Mouse (Mus musculus) heart, postnatal 4 days (tissue): ENCODE results near the gene Eif1. TPM values are rescaled to one million over a fixed set of nuclear protein-coding genes. Genes with fewer than 3 reads are reported as not detected.
"Not testable (repeated sequence)": the region's sequence is repeated elsewhere in the genome, so short reads cannot be mapped to it uniquely, and the experiment has no call there.

Source experiments
- DNase-seq: peaks from one replicate; pipeline ENCODE4 v3.0.0; 2021
- total RNA-seq, 2 experiments: library from RNA; stranded (reverse); gene quantifications; 2 replicates each; pipeline ENCODE4 v1.2.3; 2021

The Eif1 gene
- total RNA-seq, 2 experiments from 2014 or later = 1,236 to 1,276 TPM

GRCm38 (mm10) chr11:100313424-100313823, 6.3 kb upstream of the Eif1 start:
- no peak for DNase-seq

DNA sequence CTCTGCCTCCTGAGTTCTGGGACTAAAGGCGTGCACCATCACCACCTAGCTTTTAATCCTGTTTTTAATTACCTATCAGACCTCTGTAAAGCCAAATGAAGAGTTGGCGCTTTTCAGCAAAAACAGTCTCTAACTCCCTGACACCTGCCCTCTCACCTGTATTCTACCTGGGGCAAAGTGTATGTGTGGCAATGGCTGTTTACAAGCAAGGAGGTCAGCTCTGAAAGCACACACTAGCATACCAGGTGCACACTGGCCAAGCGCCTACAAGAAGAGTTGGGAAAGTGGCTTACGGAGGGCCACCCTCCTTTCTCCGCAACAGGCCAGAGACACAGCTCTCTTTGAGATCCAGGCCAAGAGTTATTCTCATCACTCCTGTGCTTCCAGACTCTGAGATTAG, 4.2 kb upstream of the Eif1 start:
- DNase-seq = no peak

DNA sequence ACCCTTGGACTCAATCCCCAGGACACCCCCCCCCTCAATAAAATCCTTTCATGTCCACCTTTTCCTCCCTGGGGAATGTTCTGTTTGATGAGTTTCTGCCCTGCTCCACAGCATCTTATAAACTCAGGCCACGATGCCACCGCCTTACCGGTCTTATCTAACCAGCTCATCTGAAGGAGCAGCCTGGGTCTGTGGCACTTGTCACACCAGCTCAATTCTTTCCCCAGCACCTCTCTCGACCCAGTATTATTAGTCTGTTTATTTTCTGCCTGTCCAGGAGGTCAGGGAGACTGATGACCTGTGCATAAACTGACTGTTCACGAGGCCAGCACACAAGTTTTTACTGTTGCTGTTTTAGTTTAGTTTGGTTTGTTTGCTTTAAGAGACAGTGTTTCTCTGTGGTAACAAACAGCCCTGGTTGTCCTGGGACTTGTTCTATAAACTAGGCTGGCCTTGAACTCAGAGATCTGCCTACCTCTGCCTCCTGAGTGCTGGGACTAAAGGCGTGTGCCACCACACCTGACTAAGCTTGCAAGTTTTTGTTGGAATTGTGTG, 1.8 kb upstream of the Eif1 start:
- no peak for DNase-seq

GRCm38 (mm10) chr11:100318529-100319451, 895 bp upstream of the Eif1 start:
- DNase-seq = no peak

DNA sequence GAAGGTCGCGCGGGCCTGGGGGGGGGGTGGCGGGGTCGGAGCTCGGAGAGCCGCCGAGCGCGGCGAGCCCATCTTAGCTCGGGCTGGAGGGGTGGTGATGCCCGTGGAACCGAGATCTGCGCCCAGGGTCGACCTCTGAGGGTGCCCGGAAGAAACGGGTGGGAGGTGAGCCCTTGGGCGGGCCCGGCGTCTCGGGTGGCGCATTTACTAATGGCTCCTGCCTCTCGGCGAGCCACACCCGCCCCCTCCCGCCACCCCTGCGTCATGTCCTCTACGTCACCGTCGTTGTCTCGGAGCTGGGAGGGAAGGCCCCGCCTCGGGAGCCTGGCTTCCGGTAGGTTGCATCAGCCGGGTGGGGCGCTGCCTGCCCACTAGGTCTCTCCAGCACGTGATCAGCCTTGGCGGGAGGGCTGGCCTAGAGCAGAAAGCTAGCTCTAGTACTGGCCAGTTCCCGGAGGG, 516 bp downstream of the Eif1 start:
- DNase-seq = peak; percentile 97

- DNase-seq = not testable (repeated sequence)
Measured at GRCm38 (mm10) chr11:100320701-100321410, 1.2 kb downstream of the Eif1 start.

DNA sequence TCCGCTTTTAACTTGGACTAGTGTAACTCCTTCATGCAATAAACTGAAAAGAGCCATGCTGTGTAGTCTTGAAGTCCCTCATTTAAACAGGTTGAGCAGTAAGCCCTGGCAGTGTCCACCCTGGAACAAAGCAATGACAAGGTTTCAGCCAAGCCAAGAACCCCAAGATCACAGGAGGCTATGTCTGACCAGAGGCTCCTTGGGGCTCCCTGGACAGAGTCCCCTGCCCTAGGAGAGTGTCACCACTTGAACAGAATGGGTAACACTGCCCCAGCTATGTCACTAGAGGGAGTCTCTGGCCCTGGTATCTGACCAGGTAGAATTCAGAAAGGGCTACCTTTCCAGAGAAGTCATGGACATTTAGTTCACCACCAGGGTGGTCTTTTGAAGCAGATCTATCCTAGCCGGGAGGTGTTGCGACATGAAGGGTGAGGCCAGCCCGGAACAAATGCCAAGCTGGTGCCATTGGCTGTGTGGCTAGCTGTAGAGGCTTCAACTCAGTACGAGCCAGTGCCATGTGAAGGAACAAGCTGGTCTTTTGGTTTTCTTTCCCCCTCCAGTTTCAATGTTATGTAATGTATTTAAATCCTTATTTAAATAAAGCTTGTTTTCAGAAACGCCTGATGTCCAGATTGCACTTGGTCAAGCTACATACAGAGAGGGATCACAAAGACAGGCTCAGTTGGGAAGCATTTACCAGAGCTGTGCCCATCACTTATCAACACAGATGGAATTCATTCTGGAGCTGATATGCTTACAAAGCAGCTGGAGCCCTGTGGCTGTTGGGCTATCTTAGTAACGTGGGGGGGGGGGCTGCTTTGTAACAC, 2.0 kb downstream of the Eif1 start:
- not testable (repeated sequence) for DNase-seq

DNA sequence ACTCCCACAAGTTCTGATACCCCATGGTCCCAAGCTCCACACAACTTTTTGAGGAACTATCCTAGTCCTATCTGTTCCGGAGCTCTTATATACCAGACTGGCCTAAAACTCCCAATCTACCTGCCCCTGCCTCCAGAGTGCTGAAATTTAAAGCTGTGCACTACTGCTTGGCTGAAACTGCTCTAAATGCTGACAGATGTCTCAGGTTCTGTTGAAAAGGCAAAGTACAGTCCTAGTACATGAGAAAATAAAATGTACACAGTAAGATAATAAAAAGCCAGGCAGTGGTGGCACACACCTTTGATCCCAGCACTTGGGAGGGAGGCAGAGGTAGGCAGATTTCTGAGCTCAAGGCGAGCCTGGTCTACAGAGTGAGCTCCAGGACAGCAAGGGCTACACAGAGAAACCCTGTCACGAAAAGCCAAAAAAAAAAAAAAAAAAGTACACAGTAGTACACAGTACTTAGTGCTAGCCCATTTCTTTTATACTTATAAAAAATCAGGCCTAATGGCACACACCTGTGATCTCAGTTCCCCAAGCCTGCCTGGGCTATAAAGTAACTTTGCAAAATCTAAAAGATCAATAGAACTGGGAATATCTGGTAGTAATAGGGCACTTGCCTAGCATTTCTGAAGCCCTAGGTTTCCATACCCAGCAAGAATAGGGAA, 3.0 kb downstream of the Eif1 start:
- no peak for DNase-seq

DNA sequence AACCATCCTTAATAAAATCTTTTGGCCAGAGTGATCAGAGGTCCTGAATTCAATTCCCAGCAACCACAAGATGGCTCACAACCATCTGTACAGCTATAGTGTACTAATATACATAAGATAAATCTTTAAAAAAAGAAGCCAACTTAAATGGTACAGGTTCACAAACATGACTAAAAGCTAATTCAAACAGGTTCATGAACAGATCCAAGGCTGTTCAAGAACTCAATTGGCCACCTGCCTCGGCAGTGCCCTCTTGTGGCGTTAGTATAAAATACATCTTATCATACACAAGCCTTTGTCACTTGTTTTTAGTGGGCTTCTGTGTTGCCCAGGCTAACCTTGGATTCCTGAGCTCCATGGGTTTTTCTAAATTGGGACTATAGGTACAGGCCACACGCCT, 3.9 kb downstream of the Eif1 start:
- peak; percentile 74 for DNase-seq

- no peak for DNase-seq
Measured at GRCm38 (mm10) chr11:100325062-100325629, 5.5 kb downstream of the Eif1 start.

DNA sequence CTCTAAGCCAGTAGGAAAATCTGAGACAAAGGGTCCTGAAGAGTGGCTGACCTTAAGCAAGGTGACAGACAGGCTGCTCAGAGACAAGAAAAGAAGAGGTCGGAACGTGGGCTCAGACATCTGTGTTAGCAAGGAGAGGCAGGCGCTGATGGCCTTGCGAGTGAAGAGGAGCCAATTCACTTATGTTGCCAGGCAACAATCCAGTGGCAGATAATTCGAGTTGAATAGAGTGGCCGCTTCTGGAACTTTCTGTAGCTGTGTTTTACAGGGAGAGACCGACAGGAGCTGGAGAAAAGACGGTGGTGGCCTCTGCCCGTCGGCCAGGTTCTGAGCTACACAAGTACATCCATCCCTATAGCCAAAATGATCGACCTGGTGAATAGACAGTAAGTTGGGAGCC, 7.6 kb downstream of the Eif1 start:
- DNase-seq = peak; percentile 37

DNA sequence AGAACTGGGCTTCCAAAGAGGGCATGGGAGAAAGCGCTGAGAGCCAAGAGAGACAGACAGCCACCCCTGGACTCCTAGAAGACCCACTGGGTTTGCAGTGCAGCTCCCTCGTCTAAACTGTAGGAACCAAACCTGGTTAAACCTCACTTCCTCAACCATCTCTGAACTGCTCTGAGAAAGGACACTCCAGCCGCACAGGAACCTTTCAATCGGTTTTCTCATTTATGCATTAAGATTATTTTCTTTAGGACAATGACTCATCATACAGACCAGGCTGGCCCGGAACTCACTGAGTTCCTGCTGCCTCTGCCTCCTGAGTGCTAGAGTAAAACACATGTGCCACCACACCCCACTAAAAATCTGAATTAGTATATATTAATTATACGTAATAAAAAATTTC, 8.1 kb downstream of the Eif1 start:
- no peak for DNase-seq

DNA sequence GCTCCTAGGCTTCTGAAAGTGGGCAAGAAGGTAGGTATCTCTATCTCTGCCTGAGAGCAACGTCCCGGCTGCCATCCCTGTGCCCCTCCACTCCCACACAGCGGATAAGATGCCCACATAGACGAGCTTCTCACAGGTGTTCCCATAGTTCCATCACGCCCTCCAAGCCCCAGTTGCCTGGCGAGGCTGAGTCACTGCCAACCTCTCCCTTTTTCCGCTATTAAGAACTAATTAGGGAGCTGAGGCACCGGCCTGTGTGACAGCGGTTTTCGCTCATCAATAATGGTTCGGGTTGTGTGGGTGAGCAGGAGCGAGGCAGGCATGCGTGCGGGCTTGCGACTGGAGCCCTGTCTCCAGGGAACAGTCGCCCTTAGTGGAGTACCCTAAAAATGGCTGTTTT, 10.6 kb downstream of the Eif1 start:
- DNase-seq = no peak

GRCm38 (mm10) chr11:100330816-100331375, 11.2 kb downstream of the Eif1 start:
- DNase-seq = not testable (repeated sequence)

DNA sequence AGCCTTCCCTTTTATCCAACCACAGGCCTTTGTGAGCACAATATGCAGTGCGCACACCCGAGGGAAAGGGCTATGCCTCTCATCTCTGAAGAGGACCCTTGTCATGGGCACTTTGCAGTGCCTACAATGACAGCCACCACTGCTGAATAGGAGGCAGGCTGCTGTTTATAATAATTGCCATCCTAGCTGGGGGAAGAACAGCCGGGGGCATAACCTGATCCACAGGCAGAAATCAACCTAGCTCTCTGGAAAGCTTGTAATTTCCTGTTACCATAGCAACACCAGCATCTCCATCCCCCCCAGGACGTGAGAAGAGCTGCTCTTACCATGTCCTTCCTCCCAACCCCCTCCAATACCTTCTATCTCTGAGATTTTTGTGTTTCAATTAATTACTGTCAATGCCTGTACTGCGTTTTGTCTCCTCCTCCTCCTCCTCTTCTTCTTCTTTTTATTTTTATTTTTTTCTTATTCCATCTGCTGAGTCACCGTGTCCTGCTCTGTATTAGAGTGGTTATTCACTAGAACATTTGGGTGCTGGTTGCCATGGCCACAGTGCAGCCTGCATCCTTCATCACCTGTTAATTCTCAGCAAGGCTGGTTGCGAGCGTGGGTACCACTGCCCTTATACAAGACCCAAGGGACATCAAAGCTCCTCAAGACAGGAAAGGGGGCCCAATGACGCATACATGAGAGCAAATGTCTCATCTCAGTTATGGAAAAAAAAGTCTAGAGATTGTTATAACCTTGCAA, 13.3 kb downstream of the Eif1 start:
- no peak for DNase-seq

DNA sequence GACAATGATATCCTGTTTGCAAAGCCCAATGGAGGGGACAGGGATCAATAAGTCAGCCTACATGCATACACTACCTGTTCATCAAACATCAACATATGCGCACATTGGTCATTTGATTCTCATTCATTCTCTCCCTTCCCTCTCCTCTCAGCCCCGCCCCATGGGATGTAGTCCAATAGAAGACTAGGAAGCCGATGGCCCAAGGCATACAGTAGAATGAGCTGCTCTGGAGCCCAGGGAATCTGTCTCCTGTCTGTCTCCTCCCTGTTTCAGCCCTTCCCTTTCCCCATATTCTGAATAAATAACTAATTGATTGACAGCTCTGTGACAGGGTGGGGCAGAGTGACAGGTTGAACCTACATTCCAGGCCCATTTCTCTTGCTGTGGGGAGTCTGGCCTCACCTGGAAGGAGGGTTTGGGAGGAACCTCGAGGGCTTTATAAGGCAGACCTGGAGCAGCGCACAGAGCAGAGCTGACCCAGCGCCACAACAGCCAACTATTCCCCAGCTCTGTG, 14.3 kb downstream of the Eif1 start, which contains the start of gene Gast:
Gene Gast (plus strand): TSS at position 464 of the 514 bp plus-strand sequence.
- DNase-seq = no peak

GRCm38 (mm10) chr11:100335731-100336130, 16.0 kb downstream of the Eif1 start:
- no peak for DNase-seq

GRCm38 (mm10) chr11:100344269-100344668, 24.6 kb downstream of the Eif1 start:
- no peak for DNase-seq

GRCm38 (mm10) chr11:100352076-100352857, 32.6 kb downstream of the Eif1 start:
- peak; percentile 43 for DNase-seq
